Mouse (Mus musculus) MN1 (cell line): Measurements from ENCODE around the gene Rgs6.

Experiments used
- DNase-seq: peaks from one replicate; pipeline ENCODE4 v3.0.0-alpha.2; 2016; ENCODE audit warnings: low spot score

Gene Rgs6

DNA sequence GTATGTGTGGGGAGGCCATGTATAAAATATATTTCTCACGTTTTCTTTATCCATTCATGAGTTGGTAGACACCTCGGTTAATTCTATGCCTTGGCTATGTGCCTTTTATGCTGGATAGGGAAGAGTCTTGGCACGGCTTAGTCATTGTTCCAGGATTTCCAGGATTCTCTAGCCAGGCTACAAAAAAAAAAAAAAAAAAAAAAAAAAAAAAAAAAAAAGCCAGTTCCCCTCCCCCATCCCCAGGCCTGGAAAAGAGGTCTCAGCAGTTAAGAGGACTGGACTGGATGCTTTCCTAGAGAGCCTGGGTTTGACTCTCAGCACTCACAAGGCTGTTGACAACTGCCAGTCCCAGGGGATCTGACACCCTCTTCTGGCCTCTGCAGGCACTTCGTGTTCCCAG lies 543.3 kb downstream of the Rgs6 start:
- peak; percentile 56 for DNase-seq

DNA sequence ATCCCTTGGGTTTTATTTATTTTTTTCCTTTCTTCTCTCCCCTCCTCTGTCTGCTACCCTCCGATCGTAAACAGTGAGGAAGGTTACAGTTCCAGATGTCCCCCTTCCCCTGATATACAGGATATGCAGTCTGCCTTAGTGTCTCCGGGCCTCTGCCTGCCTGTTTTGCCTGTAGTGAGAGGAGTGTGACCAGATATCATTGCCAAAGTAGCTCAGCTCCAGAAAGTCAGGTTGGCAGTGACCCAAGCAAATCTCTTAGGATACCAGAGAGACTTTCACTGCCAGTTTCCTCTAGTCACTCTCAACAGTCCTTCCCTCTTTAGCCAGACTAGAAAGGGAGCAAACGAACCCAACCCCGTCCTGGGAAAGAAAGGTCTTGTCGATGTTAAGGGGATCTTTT lies 545.7 kb downstream of the Rgs6 start:
- peak; percentile 59 for DNase-seq

DNA sequence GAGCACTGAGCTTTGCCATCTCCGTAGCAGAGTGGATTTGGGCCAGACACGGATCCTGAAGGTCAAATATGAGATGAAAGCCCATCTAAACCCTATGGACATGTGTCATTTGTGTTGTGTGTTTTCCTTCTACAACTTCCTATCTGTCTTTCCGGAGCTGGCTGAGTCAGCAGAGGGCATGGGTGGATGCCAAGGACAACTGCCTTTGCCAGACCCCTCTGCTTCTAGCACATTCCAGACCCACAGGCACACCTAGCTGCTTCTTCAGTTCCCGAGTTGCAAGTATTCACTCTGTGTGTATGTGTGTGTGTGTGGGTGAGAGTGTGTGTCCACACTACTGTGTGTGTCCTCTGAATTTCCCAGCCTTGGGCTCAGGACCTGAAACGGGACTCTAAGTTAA lies 547.9 kb downstream of the Rgs6 start:
- no peak for DNase-seq

DNA sequence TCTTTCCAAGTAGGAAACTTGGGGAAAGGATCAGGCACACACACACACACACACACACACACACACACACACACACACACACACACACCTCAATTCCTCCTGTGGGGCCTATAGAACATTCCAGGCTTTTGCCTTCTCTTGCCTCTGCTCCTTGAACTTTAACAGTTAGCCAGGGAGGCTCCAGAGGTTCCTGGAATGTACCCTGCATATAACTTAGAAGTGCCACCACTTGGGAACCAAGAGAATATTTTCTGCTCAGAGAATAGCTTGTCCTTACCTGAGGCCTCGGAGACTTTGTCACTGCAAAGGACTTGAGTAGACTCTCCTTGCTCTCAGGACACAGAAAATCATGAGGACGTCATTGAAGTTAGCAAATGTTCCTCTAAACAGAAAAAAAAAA lies 548.4 kb downstream of the Rgs6 start:
- no peak for DNase-seq

DNA sequence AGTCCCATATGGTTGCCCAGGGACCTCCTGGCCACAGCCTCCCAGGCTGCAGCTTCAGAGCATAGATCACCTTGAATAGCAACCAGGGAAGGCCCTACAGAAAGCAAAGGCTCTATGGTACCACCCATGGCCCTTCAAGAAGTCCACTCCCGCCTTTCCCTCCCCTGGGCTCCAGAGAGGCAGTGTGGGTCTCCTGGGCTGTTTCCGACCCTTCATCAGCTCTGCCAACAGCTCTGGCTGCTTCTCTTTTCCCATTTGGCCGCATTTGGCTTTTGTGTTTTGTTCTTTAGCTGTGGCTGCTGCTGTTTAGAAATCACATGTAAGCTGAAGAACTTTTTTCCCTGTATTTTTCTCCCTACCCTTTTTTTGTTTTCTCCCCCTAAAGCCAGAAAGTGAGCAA lies 548.9 kb downstream of the Rgs6 start:
- DNase-seq = no peak

DNA sequence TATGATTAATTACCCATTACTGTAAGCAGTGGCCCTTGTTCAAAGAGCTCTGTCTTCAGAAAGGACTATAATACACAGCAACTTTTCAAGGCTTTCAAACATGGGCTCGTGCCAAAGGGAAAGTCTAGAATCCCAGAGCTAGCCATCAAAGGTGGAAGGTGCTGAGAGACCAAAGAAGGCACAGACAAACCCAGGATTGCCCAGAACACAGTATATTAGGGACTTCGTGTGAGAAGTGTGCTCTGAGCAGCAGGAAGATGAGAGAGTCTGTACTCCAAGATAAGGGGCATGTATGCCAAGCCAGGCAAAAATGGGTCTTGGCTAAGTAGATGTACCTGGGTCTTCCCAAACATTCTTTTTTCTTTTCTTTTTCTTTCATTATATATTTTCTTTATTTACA lies 553.1 kb downstream of the Rgs6 start:
- no peak for DNase-seq

DNA sequence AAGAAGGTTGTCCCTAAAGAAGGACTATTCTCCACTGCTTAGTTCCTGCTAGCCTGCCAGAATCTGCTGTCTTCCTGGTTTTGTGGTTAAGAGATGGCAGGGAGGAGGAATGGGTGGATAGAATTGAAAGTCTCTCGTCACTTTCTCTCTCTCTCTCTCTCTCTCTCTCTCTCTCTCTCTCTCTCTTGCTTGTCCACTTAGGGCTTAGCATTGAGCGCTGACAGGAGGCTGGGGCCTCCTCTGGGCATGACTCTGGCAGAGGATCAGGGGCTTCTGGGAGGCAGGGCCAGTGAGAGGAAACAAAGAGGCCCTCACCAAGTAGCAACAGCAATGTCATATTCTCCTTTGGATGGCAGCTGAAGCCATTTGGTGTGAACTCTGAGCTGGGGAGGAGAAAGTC lies 554.4 kb downstream of the Rgs6 start:
- no peak for DNase-seq

DNA sequence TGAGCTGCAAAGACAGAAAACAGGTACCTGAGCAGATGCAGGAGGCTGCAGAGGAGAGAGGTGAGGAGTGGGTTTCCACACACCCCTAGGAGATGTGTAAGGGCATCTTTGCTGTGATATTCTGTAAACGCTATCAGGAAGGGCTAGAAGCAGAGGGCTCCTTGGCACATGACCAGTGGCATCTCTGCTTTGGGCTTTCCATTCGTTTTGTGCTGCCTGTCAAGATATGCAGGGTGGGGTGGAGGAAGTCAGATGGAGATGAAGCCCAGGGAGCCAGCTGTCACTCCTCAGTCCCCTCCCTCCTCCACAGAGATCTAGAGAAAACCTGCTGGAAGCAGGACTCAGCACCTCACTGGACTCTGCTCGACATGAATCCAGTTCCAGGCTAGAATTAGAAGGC lies 555.0 kb downstream of the Rgs6 start:
- DNase-seq = no peak

DNA sequence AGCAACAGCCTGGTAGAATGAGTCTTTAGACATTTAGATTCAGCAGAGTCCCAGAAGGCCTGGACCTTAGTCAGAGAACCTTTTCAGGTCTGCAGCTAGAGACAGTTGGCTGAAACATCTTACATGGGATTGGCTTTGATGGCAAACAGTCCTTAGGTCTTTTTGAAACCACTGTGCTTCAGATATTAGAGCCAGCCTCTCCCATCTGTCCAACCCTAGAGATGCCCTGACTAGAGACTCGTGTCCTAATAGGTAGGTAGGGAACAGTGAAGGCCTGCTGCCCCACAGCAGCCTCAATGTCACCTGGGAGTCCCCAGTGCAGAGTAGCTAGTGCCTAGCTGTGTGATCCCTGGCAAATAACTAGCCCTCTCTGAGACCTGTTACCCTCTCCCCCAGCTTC lies 555.5 kb downstream of the Rgs6 start:
- no peak for DNase-seq

DNA sequence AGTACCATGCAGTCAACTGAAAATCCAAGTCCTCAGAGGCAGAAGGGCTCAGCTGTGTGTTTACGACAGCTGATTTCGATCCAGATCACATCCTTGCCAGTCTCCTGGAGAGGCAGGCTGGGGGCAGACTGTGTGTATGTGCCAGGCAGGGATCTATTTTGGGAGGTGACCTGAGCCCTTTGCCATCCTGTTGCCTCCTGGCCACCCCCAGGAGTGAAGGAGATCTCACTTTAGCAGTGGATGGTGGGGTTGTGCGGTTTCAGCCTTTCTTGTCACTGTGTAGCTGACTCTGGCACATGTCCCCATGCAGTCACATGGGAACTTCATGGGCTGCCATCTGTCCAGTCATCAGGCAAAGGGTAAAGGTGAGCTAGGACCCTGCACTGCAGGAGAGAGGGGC lies 557.0 kb downstream of the Rgs6 start:
- DNase-seq = no peak

DNA sequence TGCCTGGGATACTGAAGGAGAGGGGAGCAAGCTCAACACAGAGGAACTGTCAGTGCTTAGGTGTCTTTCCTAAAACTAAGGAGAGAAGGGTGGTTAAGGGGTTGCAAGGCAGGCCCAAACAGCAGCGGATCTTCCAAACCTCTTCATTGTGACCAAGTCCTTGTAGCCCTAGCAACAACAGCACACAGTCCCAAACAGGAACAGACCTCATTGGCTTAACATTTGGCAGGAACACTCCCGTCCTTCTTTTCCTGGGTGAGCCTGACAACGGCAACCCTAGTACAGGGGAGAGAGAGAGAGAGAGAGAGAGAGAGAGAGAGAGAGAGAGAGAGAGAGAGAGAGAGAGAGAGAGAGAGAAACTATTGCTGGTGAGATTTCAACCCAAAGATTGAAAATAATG lies 557.8 kb downstream of the Rgs6 start:
- DNase-seq = no peak

DNA sequence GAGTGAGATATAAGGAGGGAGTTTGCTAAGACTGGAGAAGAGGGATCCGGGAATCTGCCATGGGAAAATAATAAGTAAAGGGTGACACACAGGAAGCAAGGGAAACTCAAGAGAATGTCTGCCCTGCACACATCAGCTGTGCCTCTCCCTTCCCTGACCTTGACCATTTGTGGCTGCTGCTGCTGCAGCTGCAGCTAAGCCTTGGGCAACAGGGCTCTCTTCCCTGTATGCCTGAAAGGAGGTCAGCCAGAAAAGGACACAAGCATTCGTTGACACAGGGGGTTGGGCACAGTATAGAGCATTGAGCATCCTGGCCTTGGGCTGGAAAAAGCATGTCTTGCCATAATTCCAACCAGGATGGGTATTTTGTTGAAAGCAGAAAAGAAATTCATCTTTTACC lies 558.8 kb downstream of the Rgs6 start:
- no peak for DNase-seq

DNA sequence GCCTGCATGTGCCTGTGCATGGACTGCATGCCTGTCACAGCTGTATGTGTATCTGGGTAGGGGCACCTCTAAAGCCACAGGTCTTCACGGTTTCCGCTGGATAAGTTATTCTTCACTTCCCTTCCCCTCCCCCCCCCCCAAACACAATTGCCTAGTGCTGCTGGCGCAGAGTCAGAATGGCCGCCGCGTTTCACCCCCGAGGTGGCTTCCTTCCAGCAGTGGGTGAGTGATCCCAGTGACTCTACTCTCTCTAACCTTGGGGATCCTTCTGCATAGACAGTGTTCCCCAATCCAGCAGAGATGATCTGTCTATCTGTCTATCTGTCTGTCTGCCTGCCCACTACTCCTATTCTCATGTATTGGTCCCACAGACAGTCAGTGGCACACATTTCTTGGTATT lies 561.9 kb downstream of the Rgs6 start:
- DNase-seq = no peak

DNA sequence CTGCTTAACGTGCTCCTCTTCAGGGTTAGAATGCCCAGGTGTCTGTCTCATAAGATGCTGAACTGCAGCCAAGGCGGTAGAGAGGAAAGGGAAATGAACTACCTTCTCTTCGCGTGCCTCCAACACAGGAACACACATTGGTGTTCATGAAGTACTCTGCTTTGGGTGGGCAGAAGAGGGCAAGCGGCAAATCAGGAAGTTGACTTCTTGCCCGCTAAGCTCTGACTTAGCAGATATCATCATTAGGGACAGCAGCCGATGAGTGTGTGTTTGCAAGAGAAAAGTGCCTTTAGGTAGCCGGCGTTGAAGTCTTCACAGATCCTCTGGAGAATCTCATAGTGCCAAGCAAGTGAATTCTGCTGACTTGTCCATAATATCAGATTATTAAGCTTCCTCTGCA lies 562.7 kb downstream of the Rgs6 start:
- DNase-seq = no peak

DNA sequence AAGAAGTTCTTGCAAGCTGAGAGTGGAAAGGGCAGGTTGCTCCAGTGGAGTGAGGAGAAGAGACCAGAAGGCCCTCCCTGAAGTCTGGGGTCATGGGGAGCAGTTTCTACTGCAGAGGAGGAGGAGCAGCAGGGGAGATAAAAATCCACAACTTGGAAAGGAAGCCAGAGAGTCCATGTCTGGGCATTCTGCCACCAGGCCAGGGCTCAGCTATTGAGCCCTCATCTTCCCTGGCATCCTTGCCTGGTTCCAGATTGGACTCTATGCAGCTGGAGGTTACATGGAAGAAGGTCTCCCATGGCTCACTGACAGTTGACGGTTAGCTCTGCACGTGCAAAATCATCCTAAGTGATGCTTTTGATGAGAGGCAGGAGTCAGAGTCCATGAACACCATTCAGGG lies 563.4 kb downstream of the Rgs6 start:
- DNase-seq = peak; percentile 66

DNA sequence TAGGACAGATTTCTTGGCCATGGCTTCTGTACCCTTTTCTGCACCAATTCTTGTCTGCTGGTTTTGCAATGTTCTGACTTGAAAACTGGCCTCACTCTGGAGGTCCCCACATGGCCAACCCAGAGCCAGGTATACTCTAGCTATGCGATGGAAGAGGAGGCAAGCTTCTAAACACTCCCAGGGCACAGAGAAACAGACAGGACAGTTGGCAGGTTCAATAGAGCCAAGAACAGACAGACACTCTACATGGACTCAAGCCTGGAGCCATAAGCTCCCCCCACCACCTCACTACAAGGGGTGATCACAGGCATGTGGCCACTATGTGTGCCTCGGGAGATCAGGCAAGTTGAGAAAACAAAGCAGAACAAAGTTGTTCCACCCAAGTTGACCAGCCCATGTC lies 572.1 kb downstream of the Rgs6 start:
- no peak for DNase-seq

DNA sequence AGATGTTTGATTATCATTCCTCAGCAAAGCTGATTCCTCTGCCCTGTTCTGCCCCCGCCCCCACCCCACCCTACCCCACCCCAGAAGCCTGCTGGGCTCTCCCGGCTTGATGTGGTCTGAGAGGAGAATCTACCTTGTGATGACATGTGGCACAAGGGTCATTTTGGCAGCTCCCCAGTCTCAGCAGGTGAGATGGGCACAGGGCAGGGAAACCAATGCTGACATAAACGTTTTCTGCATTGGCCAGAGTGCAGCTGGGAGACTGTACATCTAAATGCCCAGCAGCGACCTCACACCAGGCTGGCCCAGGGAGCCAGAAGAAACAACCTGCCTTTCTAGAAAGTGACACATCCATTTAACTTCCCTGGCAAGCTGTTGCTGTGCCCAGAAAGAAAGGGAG lies 572.6 kb downstream of the Rgs6 start:
- no peak for DNase-seq

DNA sequence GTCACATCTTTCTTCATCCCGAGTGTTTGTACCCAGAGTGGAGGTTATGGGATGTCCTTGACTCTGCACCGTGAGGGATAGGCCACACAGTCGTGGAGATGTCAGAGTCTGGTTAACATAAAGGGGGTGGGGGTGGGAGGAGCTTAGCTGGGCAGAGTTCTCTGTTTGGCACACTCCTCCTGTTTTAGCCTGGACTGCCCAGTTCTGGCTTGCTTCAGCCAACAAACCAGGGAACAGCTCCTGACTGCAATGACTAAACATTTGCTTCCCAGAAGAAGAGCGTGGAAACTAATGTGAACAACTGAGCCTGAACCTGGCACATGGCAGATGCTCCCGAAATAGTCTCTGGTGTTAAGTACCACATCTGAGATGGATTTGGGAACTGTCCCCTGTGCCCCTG lies 575.6 kb downstream of the Rgs6 start:
- DNase-seq = peak; percentile 61

DNA sequence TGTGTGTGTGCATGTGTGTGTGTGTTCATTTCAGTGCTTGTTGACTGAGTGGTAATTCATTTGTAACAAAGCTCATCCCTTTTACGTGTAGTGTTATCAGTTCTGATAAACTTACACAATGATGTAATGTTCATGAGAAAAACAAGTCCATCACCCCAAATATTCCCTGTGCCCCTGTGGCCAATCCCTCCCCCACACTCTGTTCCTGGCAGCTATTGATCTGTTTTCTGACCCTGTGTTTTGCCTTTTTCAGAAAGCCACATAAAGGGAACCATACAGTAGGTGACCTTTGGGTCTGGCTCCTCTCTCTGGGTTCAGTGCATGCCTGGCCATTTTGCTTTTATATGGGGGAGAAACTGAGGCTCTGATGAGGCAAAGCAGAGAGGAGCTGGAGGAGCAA lies 577.0 kb downstream of the Rgs6 start:
- DNase-seq = no peak

DNA sequence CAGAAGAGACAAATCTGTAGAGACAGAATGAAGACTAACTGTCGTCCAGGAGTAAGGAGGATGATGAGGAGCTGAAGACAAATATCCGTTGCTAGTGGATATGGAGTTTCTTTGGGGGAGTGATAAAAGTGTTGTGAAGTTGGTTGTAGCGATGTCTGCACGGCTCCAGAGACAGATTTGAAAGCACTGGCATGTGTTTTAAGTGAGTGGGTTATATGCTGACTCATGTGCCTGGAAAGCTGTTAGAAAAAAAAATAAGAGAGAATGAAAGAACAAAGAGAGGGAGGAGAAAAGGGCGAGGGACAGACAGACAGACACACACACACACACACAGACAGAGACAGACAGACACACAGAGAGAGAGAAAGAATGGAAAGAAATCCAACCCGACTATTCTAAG lies 580.2 kb downstream of the Rgs6 start:
- peak; percentile 32 for DNase-seq

DNA sequence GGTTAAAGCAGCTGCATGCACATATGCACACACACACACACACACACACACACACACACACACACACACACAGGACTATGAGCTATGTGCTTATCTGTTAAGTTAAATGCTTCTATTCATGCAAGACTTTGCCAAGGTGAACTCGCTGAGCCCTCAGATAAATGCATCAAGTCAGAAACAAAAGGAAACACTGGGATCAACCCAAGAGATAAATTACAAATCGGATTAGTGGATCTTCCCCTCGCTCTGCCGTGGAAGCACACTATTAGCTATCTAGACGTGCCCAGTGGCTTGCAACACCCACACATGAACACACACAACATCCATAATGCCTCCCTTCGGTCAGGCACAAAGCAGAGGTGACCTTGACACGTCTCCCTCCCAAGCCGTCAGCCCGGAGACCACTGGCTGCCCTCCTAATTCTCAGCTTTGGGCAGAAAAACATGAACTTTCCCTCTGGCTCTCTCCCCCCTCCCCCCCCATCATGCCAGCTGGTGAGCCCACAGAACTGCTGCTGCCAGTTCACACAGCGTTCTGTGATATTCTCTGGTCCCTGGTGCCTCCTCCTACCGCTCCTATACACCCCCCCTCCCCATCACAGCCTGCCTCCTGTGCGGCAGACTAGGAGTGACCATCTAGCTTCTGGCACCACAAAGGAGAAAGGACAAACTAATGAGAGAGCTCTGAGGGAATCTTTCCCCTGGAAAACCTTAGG lies 581.6 kb downstream of the Rgs6 start:
- DNase-seq = peak; percentile 58

DNA sequence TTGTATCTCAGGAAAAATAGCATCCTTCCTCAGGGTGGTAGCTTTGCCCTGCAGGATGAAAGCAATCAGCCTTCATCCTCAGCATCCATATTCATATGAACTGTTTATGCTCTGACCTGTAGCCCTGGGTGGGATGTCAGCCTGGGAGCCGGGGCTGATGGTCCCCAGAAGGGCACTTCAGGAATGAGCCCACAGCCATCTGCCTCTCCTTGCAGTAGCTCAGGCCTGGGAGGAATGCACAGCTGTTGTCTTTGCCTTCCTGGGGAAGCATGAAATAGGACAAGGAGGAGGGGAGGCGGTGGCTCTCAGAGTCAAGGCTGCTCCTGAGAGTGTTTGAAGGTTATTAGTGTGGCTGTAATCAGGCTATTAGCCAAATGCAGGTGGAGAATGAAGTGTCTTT lies 590.7 kb downstream of the Rgs6 start:
- no peak for DNase-seq

DNA sequence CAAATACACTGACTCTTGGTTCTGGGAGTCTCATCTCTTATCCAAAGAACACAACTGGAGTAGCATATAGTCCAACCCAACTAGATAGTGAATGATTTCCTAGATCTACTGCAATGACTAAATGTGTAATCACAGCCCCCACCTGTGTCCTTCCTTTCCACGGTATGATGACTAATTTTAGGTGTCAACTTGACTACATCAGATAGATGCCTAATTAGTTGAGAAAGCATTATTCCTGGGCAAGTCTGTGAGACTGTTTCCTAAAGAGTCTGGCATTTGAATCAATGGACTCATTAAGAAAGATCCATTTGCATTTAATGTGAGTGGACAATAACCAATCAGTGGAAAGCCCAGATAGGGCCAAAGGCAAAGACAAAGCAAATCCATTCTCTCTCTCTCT lies 591.8 kb downstream of the Rgs6 start:
- no peak for DNase-seq

DNA sequence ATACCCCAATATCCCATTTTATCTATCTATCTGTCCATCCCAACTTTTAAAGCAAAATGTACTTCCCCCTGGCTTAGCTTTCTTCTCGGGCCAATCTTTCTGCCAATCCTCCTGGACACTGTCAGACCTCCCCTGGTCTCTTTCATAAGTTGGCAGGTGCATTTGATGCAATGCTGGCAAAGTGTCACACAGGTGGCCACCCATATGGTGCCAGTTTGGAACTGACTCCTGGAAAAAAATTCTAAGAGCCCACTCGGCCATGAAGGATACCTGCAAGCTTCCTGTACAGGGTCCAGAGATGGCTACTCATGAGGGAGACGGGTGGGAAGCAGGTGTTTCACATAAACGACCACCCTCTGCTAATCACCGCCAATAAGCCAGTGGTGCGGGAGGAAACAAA lies 592.5 kb downstream of the Rgs6 start:
- DNase-seq = no peak

DNA sequence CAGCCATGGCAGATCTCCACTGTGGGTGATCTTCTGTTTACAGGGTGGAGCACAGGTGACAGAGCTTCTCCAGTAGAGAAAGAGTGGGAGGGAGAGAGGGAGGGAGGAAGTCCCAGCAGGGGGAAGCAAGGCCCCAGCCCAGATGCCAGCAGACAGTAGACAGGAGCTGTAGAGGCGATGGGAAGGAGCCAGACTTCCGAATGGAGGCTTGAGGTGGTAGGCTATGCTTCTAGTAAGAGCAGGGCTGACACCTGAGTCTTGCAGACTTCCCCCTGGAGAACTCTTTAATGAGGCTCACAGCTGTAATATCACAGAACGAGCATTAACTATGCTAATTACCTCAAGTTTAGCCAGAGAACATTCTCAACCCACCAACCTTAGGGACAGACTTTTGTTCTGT lies 613.6 kb downstream of the Rgs6 start:
- DNase-seq = no peak
